Mouse (Mus musculus): ENCODE measurements around the gene Arf1. TPM values are rescaled to one million over a fixed set of nuclear protein-coding genes. Genes with fewer than 3 reads are reported as not detected.

Arf1 gene
- total RNA-seq (2012; rRNA removed): 277 and 347 TPM in 2 replicates

DNA sequence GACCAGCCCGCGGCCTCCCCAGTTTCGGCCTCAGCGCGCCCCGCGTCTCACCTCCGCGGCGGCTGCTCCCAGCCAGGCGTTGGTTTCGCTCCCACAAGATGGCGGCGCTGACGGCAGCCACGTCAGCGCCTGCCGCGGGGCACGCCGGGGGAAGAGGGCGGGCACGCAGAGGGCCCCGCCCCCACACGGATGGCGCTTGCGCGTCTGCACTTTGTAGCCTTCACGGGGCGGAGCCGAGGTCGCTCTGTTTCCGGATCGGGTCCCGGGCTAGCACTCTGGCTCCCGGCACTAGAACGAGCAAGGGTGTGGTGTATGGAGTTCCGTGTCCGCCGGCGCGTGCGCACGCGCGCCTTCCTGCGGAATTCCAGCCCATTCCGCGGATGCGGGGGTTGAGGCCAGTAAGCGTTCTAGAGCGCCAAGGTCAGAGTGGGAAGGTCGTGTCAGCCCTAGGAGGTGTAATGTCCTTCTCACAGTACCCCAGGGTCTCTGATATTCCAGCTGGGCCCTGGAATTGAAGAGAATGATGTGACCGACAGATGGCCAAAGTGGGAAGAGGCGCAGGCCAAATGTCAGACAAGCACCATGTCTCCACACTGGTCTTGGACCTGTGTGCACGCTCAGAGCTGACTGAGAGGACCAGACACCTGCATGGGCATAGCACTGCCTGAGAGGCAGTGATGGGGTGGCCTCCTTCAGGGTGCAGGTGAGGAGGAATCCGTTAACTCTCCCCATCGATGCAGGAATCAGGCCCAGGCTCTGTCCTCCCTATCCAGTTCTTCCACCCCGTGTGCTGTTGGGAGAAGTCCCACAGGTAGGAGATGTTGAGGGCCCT lies at the start of gene Arf1:
TSS of gene Arf1 (minus strand) at position 149 of the 832 bp plus-strand sequence.
- peak; percentile 95 for DNase-seq (ENCODE audit: low read depth, low spot score)
- TF ChIP-seq MAFK (IDR thresholded peaks at IDR 0.05; ENCODE audit: insufficient read depth, low read depth, low read length): no peak
- peak; percentile 71 for TF ChIP-seq HCFC1 (IDR thresholded peaks at IDR 0.05; ENCODE audit: borderline replicate concordance, insufficient read depth, low read length)
- TF ChIP-seq ZNF384 (IDR thresholded peaks at IDR 0.05; ENCODE audit: low read depth, low read length): no peak
- Histone ChIP-seq H3K27ac (ENCODE audit: insufficient read depth, low read depth, low read length, poor library complexity, severe bottlenecking) (peak within 1 kb of the TSS; percentile 78), H3K4me1 (ENCODE audit: control insufficient read depth in 2 of 2, insufficient read depth in 2 of 2, low read length in 2 of 2, poor library complexity in 1 of 2) (peaks cover 0 to 4% of the 10 kb centered on the region in 2 experiments; a peak in 1 of 4 replicates), H3K36me3 (ENCODE audit: control insufficient read depth, insufficient read depth, low read length, poor library complexity, severe bottlenecking) (no peaks in the 10 kb centered on the region), H3K9ac (ENCODE audit: insufficient read depth, low read depth, low read length, poor library complexity, severe bottlenecking) (peak within 1 kb of the TSS; percentile 99), H3K4me3 (ENCODE audit: insufficient read depth in 1 of 2, low read depth in 1 of 2, low read length in 2 of 2, poor library complexity in 1 of 2, severe bottlenecking in 1 of 2) (peak within 1 kb of the TSS; percentile 90 to 94), H3K9me3 (ENCODE audit: control insufficient read depth, insufficient read depth, low read depth, low read length) (no peaks in the 10 kb centered on the region)
- in situ Hi-C loops (cut with MboI; ENCODE audit: low sequenced_read_pairs in 2 of 2, unreplicated experiment in 2 of 2): no loop called here

DNA sequence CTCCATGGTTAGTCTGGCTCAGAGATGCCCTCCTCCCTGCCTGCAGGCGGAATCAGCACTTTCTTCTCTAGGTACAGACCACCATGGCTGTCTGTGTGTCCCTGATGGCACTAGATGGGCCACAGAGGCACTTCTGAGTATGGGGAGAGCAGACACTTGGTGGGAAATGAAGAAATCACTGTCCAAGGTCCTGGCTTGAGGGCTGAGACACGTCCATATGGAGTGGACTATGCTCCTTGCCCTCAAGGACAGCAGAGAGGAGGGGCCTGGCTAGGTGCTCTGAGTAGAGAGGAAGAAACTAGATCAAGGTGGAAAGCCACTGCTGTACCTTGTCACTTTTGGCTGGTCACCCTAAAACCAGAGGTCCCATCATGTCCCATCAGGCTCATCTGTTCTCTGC lies 48.8 kb upstream of the Arf1 start:
- in situ Hi-C loops (cut with MboI; ENCODE audit: low sequenced_read_pairs in 2 of 2, unreplicated experiment in 2 of 2): no loop called here

DNA sequence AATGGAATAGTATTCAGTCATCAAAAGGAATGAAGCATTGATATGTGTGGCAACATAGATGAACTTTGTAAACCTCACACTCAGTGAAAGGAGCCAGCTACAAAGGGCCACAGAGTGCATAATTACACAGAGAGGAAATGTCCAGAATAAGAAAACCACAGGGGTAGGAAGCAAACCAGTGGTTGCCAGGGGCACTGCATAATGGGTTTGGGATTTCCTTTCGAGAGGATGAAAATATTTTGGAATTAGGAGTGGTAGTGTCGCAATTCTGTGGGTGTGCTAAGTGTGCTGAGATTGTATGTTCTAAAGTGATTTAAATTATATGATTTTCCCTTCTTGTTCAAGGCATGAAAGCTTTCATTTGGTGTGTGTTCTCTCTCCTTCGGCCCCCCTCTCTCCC lies 46.1 kb upstream of the Arf1 start:
- no peaks in the 10 kb centered on the region for H3K36me3 ChIP-seq (ENCODE audit: control insufficient read depth, insufficient read depth, low read length, poor library complexity, severe bottlenecking)
- peaks cover 0 to 2% of the 10 kb centered on the region in 2 experiments; a peak in 2 of 4 replicates for H3K4me1 ChIP-seq (ENCODE audit: control insufficient read depth in 2 of 2, insufficient read depth in 2 of 2, low read length in 2 of 2, poor library complexity in 1 of 2)
- DNase-seq (ENCODE audit: low read depth, low spot score): no peak
- H3K4me3 ChIP-seq (ENCODE audit: insufficient read depth in 1 of 2, low read depth in 1 of 2, low read length in 2 of 2, poor library complexity in 1 of 2, severe bottlenecking in 1 of 2): no peak overlapping the region
- H3K27ac ChIP-seq (ENCODE audit: insufficient read depth, low read depth, low read length, poor library complexity, severe bottlenecking): no peak overlapping the region
- H3K9me3 ChIP-seq (ENCODE audit: control insufficient read depth, insufficient read depth, low read depth, low read length): no peaks in the 10 kb centered on the region
- in situ Hi-C loops (cut with MboI; ENCODE audit: low sequenced_read_pairs in 2 of 2, unreplicated experiment in 2 of 2): no loop called here
- no peak for TF ChIP-seq ZC3H11A (IDR thresholded peaks at IDR 0.05; ENCODE audit: borderline replicate concordance, low read depth, low read length)
- no peak for TF ChIP-seq HCFC1 (IDR thresholded peaks at IDR 0.05; ENCODE audit: borderline replicate concordance, insufficient read depth, low read length)
- no peak for TF ChIP-seq ZNF384 (IDR thresholded peaks at IDR 0.05; ENCODE audit: low read depth, low read length)
- no peak for TF ChIP-seq MAFK (IDR thresholded peaks at IDR 0.05; ENCODE audit: insufficient read depth, low read depth, low read length)
- no peak for TF ChIP-seq CHD2 (IDR thresholded peaks at IDR 0.05; ENCODE audit: low read depth, low read length)
- no peak overlapping the region for H3K9ac ChIP-seq (ENCODE audit: insufficient read depth, low read depth, low read length, poor library complexity, severe bottlenecking)

More for the DNA sequence above, 48.8 kb upstream of the Arf1 start:
- no peak overlapping the region for H3K4me3 ChIP-seq (ENCODE audit: insufficient read depth in 1 of 2, low read depth in 1 of 2, low read length in 2 of 2, poor library complexity in 1 of 2, severe bottlenecking in 1 of 2)
- no peak overlapping the region for H3K27ac ChIP-seq (ENCODE audit: insufficient read depth, low read depth, low read length, poor library complexity, severe bottlenecking)
- no peak for TF ChIP-seq HCFC1 (IDR thresholded peaks at IDR 0.05; ENCODE audit: borderline replicate concordance, insufficient read depth, low read length)
- no peak for TF ChIP-seq ZNF384 (IDR thresholded peaks at IDR 0.05; ENCODE audit: low read depth, low read length)
- no peak for TF ChIP-seq ZC3H11A (IDR thresholded peaks at IDR 0.05; ENCODE audit: borderline replicate concordance, low read depth, low read length)
- H3K36me3 ChIP-seq (ENCODE audit: control insufficient read depth, insufficient read depth, low read length, poor library complexity, severe bottlenecking): no peaks in the 10 kb centered on the region
- H3K4me1 ChIP-seq (ENCODE audit: control insufficient read depth in 2 of 2, insufficient read depth in 2 of 2, low read length in 2 of 2, poor library complexity in 1 of 2): peaks cover 0 to 6% of the 10 kb centered on the region in 2 experiments; a peak in 2 of 4 replicates
- no peaks in the 10 kb centered on the region for H3K9me3 ChIP-seq (ENCODE audit: control insufficient read depth, insufficient read depth, low read depth, low read length)
- no peak for DNase-seq (ENCODE audit: low read depth, low spot score)
- H3K9ac ChIP-seq (ENCODE audit: insufficient read depth, low read depth, low read length, poor library complexity, severe bottlenecking): no peak overlapping the region

DNA sequence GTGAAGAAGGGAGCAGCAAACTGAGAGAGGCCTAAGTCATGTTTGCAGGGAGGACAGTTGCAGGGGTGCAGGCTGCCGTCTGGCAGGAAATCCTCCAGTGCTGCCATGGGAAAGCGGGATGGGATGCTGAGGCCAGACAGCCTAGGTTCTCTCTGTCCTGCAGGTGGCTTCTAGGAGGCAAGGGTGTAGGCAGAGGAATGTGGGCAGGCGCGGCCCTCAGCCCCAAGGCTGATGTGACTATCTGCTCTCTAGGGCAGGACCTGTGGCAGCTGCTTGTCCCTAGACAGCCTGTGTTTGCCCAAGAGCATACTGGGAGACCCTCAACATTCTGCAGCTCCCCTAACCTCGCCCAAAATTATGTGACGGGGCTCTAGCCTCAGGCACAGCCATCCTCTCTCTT lies 38.7 kb upstream of the Arf1 start:
- Histone ChIP-seq H3K27ac (ENCODE audit: insufficient read depth, low read depth, low read length, poor library complexity, severe bottlenecking) (no peak overlapping the region), H3K4me3 (ENCODE audit: insufficient read depth in 1 of 2, low read depth in 1 of 2, low read length in 2 of 2, poor library complexity in 1 of 2, severe bottlenecking in 1 of 2) (no peak overlapping the region), H3K9ac (ENCODE audit: insufficient read depth, low read depth, low read length, poor library complexity, severe bottlenecking) (no peak overlapping the region), H3K4me1 (ENCODE audit: control insufficient read depth in 2 of 2, insufficient read depth in 2 of 2, low read length in 2 of 2, poor library complexity in 1 of 2) (peaks cover 0 to 12% of the 10 kb centered on the region in 2 experiments; a peak in 2 of 4 replicates), H3K36me3 (ENCODE audit: control insufficient read depth, insufficient read depth, low read length, poor library complexity, severe bottlenecking) (no peaks in the 10 kb centered on the region), H3K9me3 (ENCODE audit: control insufficient read depth, insufficient read depth, low read depth, low read length) (no peaks in the 10 kb centered on the region)
- TF ChIP-seq ZNF384 (IDR thresholded peaks at IDR 0.05; ENCODE audit: low read depth, low read length) (no peak), HCFC1 (IDR thresholded peaks at IDR 0.05; ENCODE audit: borderline replicate concordance, insufficient read depth, low read length) (no peak), MAFK (IDR thresholded peaks at IDR 0.05; ENCODE audit: insufficient read depth, low read depth, low read length) (no peak), CHD2 (IDR thresholded peaks at IDR 0.05; ENCODE audit: low read depth, low read length) (no peak), ZC3H11A (IDR thresholded peaks at IDR 0.05; ENCODE audit: borderline replicate concordance, low read depth, low read length) (no peak)
- DNase-seq (ENCODE audit: low read depth, low spot score): no peak
- in situ Hi-C loops (cut with MboI; ENCODE audit: low sequenced_read_pairs in 2 of 2, unreplicated experiment in 2 of 2): no loop called here
